Comparison of ENCODE assay signal across 14 mouse cellular contexts in the genomic region with DNA sequence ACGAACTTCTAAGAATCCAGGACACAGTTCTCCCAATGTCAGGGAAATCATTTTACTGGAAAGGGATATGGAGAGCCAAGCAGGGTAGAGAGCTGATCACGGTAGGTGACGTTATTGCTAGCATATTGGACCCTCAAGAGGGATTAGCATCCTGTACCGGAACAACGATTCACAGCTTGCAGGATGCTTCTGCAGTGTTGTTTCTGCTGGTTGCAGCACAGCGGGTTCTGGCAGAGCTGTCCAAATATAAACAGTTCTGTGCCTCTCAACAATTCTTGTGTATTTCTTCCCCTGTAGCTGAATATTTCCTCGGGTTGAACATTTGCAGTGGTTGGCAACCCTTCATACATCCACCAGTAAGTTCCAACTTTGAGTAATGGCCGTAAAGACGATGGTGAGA.
"Had no signal": no experiment of that assay in that cellular context is flagged by ENCODE, and none has a peak within 500 bp of the region (broad histone marks: within the 10 kb centered on the region; RNA-seq: fewer than 3 reads in every experiment).

No protein-coding gene starts in this region.

- H3K9me3 ChIP-seq: kidney, embryonic 15.5 days; limb, embryonic 13.5 days; midbrain, embryonic 12.5 days; stomach, embryonic 15.5 days had no signal

- H3K4me2 ChIP-seq: kidney, embryonic 15.5 days; limb, embryonic 13.5 days; liver, embryonic 15.5 days; lung, embryonic 14.5 days; midbrain, embryonic 12.5 days; stomach, embryonic 15.5 days had no signal

- H3K27ac ChIP-seq: kidney, embryonic 15.5 days; left cerebral cortex, adult 2 months; limb, embryonic 13.5 days; liver, embryonic 15.5 days; midbrain, embryonic 12.5 days; stomach, embryonic 15.5 days had no signal

- H3K4me1 ChIP-seq: kidney, embryonic 15.5 days; limb, embryonic 13.5 days; liver, embryonic 15.5 days; midbrain, embryonic 12.5 days; stomach, embryonic 15.5 days had no signal

- DNase-seq: kidney, postnatal 25 days; lung, embryonic 14.5 days; lung, postnatal 10 days; lung, postnatal 4 days; right cerebral cortex, postnatal 14 days; thymus, adult 2 months; thymus, postnatal 25 days had no signal

- H3K4me3 ChIP-seq: kidney, embryonic 15.5 days; left cerebral cortex, adult 2 months; limb, embryonic 13.5 days; liver, embryonic 15.5 days; midbrain, embryonic 12.5 days; stomach, embryonic 15.5 days had no signal

- H3K36me3 ChIP-seq: kidney, embryonic 15.5 days; limb, embryonic 13.5 days; liver, embryonic 15.5 days; midbrain, embryonic 12.5 days; stomach, embryonic 15.5 days had no signal

- H3K27me3 ChIP-seq: kidney, embryonic 15.5 days; limb, embryonic 13.5 days; liver, embryonic 15.5 days; midbrain, embryonic 12.5 days; stomach, embryonic 15.5 days had no signal

- H3K9ac ChIP-seq: kidney, embryonic 15.5 days; limb, embryonic 13.5 days; liver, embryonic 15.5 days; lung, embryonic 14.5 days; midbrain, embryonic 12.5 days; stomach, embryonic 15.5 days had no signal

- ATAC-seq: midbrain, embryonic 16.5 days had no signal
